Comparison of ENCODE assay signal across 8 mouse cellular contexts in genomic region chr11:48816800-48817665, GRCm38 (mm10). TPM values are rescaled to one million over a fixed set of nuclear protein-coding genes. Genes with fewer than 3 reads are reported as not detected.
DNase-seq lines count a peak whose midpoint lies in the region; ATAC-seq lines count a peak whose summit lies in the region.

TSS of gene Trim41 (minus strand) at chr11:48817353.

- H3K27ac ChIP-seq in heart, embryonic 14.5 days (replicated peaks in 1 of 2; ENCODE audit: control insufficient read depth in 1 of 2, insufficient read depth in 1 of 2, low read depth in 2 of 2, low read length in 2 of 2) = peak within 1 kb of the TSS; percentile 93 to 98
- peak within 1 kb of the TSS; percentile 95 for H3K27ac ChIP-seq in liver, embryonic 13.5 days
- H3K27ac ChIP-seq in stomach, embryonic 16.5 days (ENCODE audit: low read length) = peak within 1 kb of the TSS; percentile 90

- no peaks in the 10 kb centered on the region for H3K9me3 ChIP-seq in heart, embryonic 14.5 days (ENCODE audit: control insufficient read depth, low read length)
- no peaks in the 10 kb centered on the region for H3K9me3 ChIP-seq in liver, embryonic 13.5 days (replicated peaks)
- no peaks in the 10 kb centered on the region for H3K9me3 ChIP-seq in stomach, embryonic 16.5 days (replicated peaks; ENCODE audit: control insufficient read depth, low read length)

- WGBS in heart, embryonic 14.5 days = under 1% methylated on average over 75 of the region's 77 CpGs
- WGBS in liver, embryonic 13.5 days (ENCODE audit: insufficient replicate concordance) = under 1% methylated on average over 74 of the region's 77 CpGs
- WGBS in stomach, embryonic 16.5 days = under 1% methylated on average over 77 of the region's 77 CpGs

- peak; percentile 88 for ATAC-seq in CD4-positive, CD25-positive, alpha-beta regulatory T cell, adult 4 months
- ATAC-seq in heart, embryonic 14.5 days (ENCODE audit: insufficient number of reproducible peaks, insufficient read depth, low FRiP score, low read depth) = peak; percentile 97
- ATAC-seq in liver, embryonic 13.5 days (ENCODE audit: low read depth) = peak; percentile 95
- ATAC-seq in stomach, embryonic 16.5 days (ENCODE audit: insufficient read depth, low FRiP score) = peak; percentile 96

- H3K36me3 ChIP-seq in heart, embryonic 14.5 days (ENCODE audit: control insufficient read depth, insufficient read depth, low read length) = peaks cover 34% of the 10 kb centered on the region
- peaks cover 20% of the 10 kb centered on the region for H3K36me3 ChIP-seq in liver, embryonic 13.5 days
- no peaks in the 10 kb centered on the region for H3K36me3 ChIP-seq in stomach, embryonic 16.5 days (ENCODE audit: control insufficient read depth, insufficient read depth, low read length)

- H3K4me1 ChIP-seq in heart, embryonic 14.5 days (ENCODE audit: control insufficient read depth in 2 of 2, insufficient read depth in 2 of 2, low read length in 2 of 2) = peaks cover 7 to 14% of the 10 kb centered on the region in 2 experiments
- peaks cover 52% of the 10 kb centered on the region for H3K4me1 ChIP-seq in liver, embryonic 13.5 days (replicated peaks)
- H3K4me1 ChIP-seq in stomach, embryonic 16.5 days (ENCODE audit: control insufficient read depth, insufficient read depth, low read length) = peaks cover 16% of the 10 kb centered on the region

- peak within 1 kb of the TSS; percentile 90 for H3K4me2 ChIP-seq in heart, embryonic 14.5 days (ENCODE audit: low read length)
- H3K4me2 ChIP-seq in liver, embryonic 13.5 days = peak within 1 kb of the TSS; percentile 91
- H3K4me2 ChIP-seq in stomach, embryonic 16.5 days (ENCODE audit: low read depth, low read length) = peak within 1 kb of the TSS; percentile 80

- H3K27me3 ChIP-seq in heart, embryonic 14.5 days (ENCODE audit: control insufficient read depth, insufficient read depth, low read length) = no peaks in the 10 kb centered on the region
- no peaks in the 10 kb centered on the region for H3K27me3 ChIP-seq in liver, embryonic 13.5 days
- H3K27me3 ChIP-seq in stomach, embryonic 16.5 days (ENCODE audit: control insufficient read depth, insufficient read depth, low read length) = no peaks in the 10 kb centered on the region

- H3K4me3 ChIP-seq in heart, embryonic 14.5 days (ENCODE audit: control insufficient read depth in 1 of 2, insufficient read depth in 1 of 2, low read depth in 1 of 2, low read length in 2 of 2) = peak within 1 kb of the TSS; percentile 86 to 90
- peak within 1 kb of the TSS; percentile 86 for H3K4me3 ChIP-seq in liver, embryonic 13.5 days (replicated peaks)
- H3K4me3 ChIP-seq in stomach, embryonic 16.5 days (replicated peaks; ENCODE audit: low read length) = peak within 1 kb of the TSS; percentile 53

- DNase-seq in c-Kit-negative CD71-positive TER-119-positive erythroid progenitor cells, embryonic 14.5 days (ENCODE audit: low read depth, low spot score) = peak; percentile 98
- DNase-seq in fibroblast of lung, adult 2 months (ENCODE audit: low read depth) = peak; percentile 95
- DNase-seq in kidney, postnatal 14 days = peak; percentile 99
- DNase-seq in liver, embryonic 13.5 days = peak; percentile 99
- DNase-seq in neural tube, embryonic 10.5 days (ENCODE audit: extremely low spot score, low spot score) = peak; percentile 98

- H3K9ac ChIP-seq in heart, embryonic 14.5 days (ENCODE audit: low read length) = peak within 1 kb of the TSS; percentile 89
- H3K9ac ChIP-seq in liver, embryonic 13.5 days = peak within 1 kb of the TSS; percentile 86
- peak within 1 kb of the TSS; percentile 93 for H3K9ac ChIP-seq in stomach, embryonic 16.5 days (ENCODE audit: low read length)

RNA-seq across cellular contexts. Expression of gene Trim41, which starts in this region (rescaled TPM):
- 1 to 10 TPM; 2.0 to 3.7 TPM for polyA plus RNA-seq in CD4-positive, CD25-positive, alpha-beta regulatory T cell, adult 4 months (2017; shearing (Covaris generic))
- polyA plus RNA-seq in heart, embryonic 14.5 days (2014; fragmentation: Nextera tagmentation; extraction: Ambion mirVana) = 3.2 and 3.8 TPM in 2 replicates
- polyA plus RNA-seq in liver, embryonic 13.5 days (2015; fragmentation: Nextera tagmentation; extraction: Ambion mirVana) = 1.7 and 2.4 TPM in 2 replicates
- 4.6 and 5.7 TPM in 2 replicates for polyA plus RNA-seq in stomach, embryonic 16.5 days (2015; fragmentation: Nextera tagmentation; extraction: Ambion mirVana)

Comparison
In these comparisons a context has a peak if more than half of its experiments do, and no peak if none do; other contexts are left out.
1. Peak in every context shown above with its lines: DNase-seq, ATAC-seq, H3K4me3 ChIP-seq and H3K27ac ChIP-seq.